Mouse (Mus musculus) brain, embryonic 18.5 days (tissue): ENCODE data around the gene Synj2.

ENCODE experiments used
- DNase-seq: peaks from one replicate; pipeline ENCODE4 v3.0.0-alpha.2; 2012; ENCODE audit warnings: low read depth, low spot score

Synj2 gene

GRCm38 (mm10) chr17:5975099-5975977 lies 34.3 kb downstream of the Synj2 start:
- no peak for DNase-seq

- no peak for DNase-seq
Measured at GRCm38 (mm10) chr17:5976221-5977055, 35.4 kb downstream of the Synj2 start.

- no peak for DNase-seq
Measured at GRCm38 (mm10) chr17:5977056-5977920, 36.2 kb downstream of the Synj2 start.

- DNase-seq, result no peak
Measured at GRCm38 (mm10) chr17:5977921-5978504, 36.9 kb downstream of the Synj2 start.

GRCm38 (mm10) chr17:5978505-5979077 lies 37.5 kb downstream of the Synj2 start:
- DNase-seq, result no peak

GRCm38 (mm10) chr17:5980860-5981259 lies 39.8 kb downstream of the Synj2 start:
- DNase-seq, result no peak

GRCm38 (mm10) chr17:5983150-5983549 lies 42.1 kb downstream of the Synj2 start:
- DNase-seq, result no peak

GRCm38 (mm10) chr17:5983901-5984300 lies 42.8 kb downstream of the Synj2 start:
- no peak for DNase-seq

GRCm38 (mm10) chr17:5984700-5985231 lies 43.7 kb downstream of the Synj2 start:
- DNase-seq, result no peak

GRCm38 (mm10) chr17:5985271-5985670 lies 44.2 kb downstream of the Synj2 start:
- DNase-seq, result no peak

GRCm38 (mm10) chr17:5987271-5988056 lies 46.4 kb downstream of the Synj2 start:
- DNase-seq, result no peak

GRCm38 (mm10) chr17:5988102-5988501 lies 47.0 kb downstream of the Synj2 start:
- DNase-seq, result no peak

GRCm38 (mm10) chr17:5992866-5993580 lies 51.9 kb downstream of the Synj2 start:
- DNase-seq, result no peak

GRCm38 (mm10) chr17:5993581-5994260 lies 52.6 kb downstream of the Synj2 start:
- no peak for DNase-seq

- DNase-seq, result no peak
Measured at GRCm38 (mm10) chr17:5994606-5995005, 53.5 kb downstream of the Synj2 start.

- no peak for DNase-seq
Measured at GRCm38 (mm10) chr17:5996589-5996988, 55.5 kb downstream of the Synj2 start.

GRCm38 (mm10) chr17:5997380-5998234 lies 56.5 kb downstream of the Synj2 start:
- DNase-seq, result no peak

- DNase-seq, result no peak
Measured at GRCm38 (mm10) chr17:5998235-5998500, 57.1 kb downstream of the Synj2 start.
